ENCODE assay signal across 8 mouse cellular contexts in the genomic region with DNA sequence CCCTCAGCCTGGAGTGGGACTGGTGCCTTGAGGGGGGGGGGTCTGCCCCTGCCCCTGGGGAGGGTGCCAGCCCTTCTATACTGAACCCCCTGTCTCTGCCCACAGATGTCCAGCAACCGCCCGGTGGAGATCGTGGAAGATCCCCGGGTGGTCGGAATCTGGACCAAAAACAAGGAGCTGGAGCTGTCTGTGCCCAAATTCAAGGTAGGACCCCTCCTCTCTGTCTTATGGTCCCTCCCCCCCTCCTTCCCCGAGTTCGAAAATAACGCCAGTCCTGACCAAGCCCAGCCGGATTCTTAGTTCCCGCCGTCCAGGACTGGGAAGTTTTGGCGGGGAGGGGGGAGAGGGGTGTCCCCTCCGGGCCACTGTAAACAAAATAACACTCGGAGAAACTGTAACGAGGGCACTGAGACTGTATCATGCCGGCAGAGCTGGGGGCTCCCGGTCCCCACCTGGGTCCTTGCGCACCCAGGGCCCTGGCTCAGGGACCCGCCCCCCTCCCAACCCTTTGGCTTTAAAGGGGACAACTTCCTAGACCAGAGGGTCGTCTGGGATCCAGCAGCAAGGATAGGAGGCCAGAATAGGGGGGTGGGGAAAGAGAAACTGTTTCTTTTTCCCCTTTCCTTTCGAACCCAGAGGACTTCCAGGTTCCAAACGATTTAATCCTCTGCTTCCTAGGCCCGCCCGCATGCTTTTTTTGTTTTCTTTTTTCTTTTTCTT. TPM values are rescaled to one million over a fixed set of nuclear protein-coding genes. Genes with fewer than 3 reads are reported as not detected.
DNase-seq lines count a peak whose midpoint lies in the region; ATAC-seq and TF ChIP-seq lines count a peak whose summit lies in the region.

No protein-coding gene starts in this region.

- no peak for TF ChIP-seq CTCF in hindbrain, postnatal 0 days (IDR thresholded peaks at IDR 0.05; ENCODE audit: low read depth)

- H3K9me3 ChIP-seq in ES-E14 (ENCODE audit: control insufficient read depth, insufficient read depth, low read depth, low read length): no peaks in the 10 kb centered on the region
- H3K9me3 ChIP-seq in embryonic facial prominence, embryonic 15.5 days (replicated peaks): no peaks in the 10 kb centered on the region
- H3K9me3 ChIP-seq in hindbrain, postnatal 0 days (ENCODE audit: low read length): no peaks in the 10 kb centered on the region

- under 1% methylated on average over 23 of the region's 24 CpGs for WGBS in embryonic facial prominence, embryonic 15.5 days
- WGBS in hindbrain, postnatal 0 days: 1% methylated on average over 24 of the region's 24 CpGs

- in situ Hi-C loops in ES-E14 (cut with MboI; ENCODE audit: low sequenced_read_pairs in 2 of 2, unreplicated experiment in 2 of 2): no loop called here

- H3K27ac ChIP-seq in ES-E14 (ENCODE audit: insufficient read depth, low read depth, low read length, poor library complexity, severe bottlenecking): 0 out of 2 replicates have a peak overlapping the region, but pooled peaks have one; percentile 33
- peak overlapping the region; percentile 100 for H3K27ac ChIP-seq in embryonic facial prominence, embryonic 15.5 days (replicated peaks)
- peak overlapping the region; percentile 100 for H3K27ac ChIP-seq in hindbrain, postnatal 0 days

- H3K4me3 ChIP-seq in ES-E14 (ENCODE audit: insufficient read depth in 1 of 2, low read depth in 1 of 2, low read length in 2 of 2, poor library complexity in 1 of 2, severe bottlenecking in 1 of 2): peak overlapping the region; percentile 62 to 76
- H3K4me3 ChIP-seq in embryonic facial prominence, embryonic 15.5 days (replicated peaks): peak overlapping the region; percentile 85
- peak overlapping the region; percentile 78 for H3K4me3 ChIP-seq in hindbrain, postnatal 0 days (ENCODE audit: low read length)

- peaks cover 33% of the 10 kb centered on the region for H3K36me3 ChIP-seq in ES-E14 (ENCODE audit: control insufficient read depth, insufficient read depth, low read length, poor library complexity, severe bottlenecking)
- peaks cover 22% of the 10 kb centered on the region for H3K36me3 ChIP-seq in embryonic facial prominence, embryonic 15.5 days
- peaks cover 20% of the 10 kb centered on the region; the same call in 1 of the 2 replicates for H3K36me3 ChIP-seq in hindbrain, postnatal 0 days (ENCODE audit: insufficient read depth, low read length)

- H3K27me3 ChIP-seq in embryonic facial prominence, embryonic 15.5 days: no peaks in the 10 kb centered on the region
- H3K27me3 ChIP-seq in hindbrain, postnatal 0 days (ENCODE audit: insufficient read depth, low read length): no peaks in the 10 kb centered on the region

- ATAC-seq in embryonic facial prominence, embryonic 15.5 days (ENCODE audit: insufficient number of reproducible peaks, low FRiP score, low TSS enrichment, low read depth): no peak
- ATAC-seq in hindbrain, postnatal 0 days: no peak
- ATAC-seq in frontal cortex, adult (ENCODE audit: low TSS enrichment): no peak

- peak overlapping the region; percentile 97 for H3K4me2 ChIP-seq in embryonic facial prominence, embryonic 15.5 days (replicated peaks)
- H3K4me2 ChIP-seq in hindbrain, postnatal 0 days (ENCODE audit: low read depth, low read length): peak overlapping the region; percentile 99

- DNase-seq in adrenal gland, postnatal 14 days: peak; percentile 58
- DNase-seq in adrenal gland, adult 8-10 months: no peak
- DNase-seq in ES-E14 (ENCODE audit: low read depth, low spot score): no peak
- DNase-seq in hindbrain, postnatal 0 days (ENCODE audit: low spot score): peak; percentile 72
- peak; percentile 71 for DNase-seq in mesoderm, embryonic 11.5 days (ENCODE audit: low read depth, low spot score)
- DNase-seq in gastrocnemius, adult 8-10 months (ENCODE audit: low spot score in 2 of 2): no peak

- peaks cover 8 to 21% of the 10 kb centered on the region in 2 experiments; a peak in 2 of 4 replicates for H3K4me1 ChIP-seq in ES-E14 (ENCODE audit: control insufficient read depth in 2 of 2, insufficient read depth in 2 of 2, low read length in 2 of 2, poor library complexity in 1 of 2)
- H3K4me1 ChIP-seq in embryonic facial prominence, embryonic 15.5 days: peaks cover 35% of the 10 kb centered on the region
- peaks cover 12% of the 10 kb centered on the region; the same call in 1 of the 2 replicates for H3K4me1 ChIP-seq in hindbrain, postnatal 0 days (ENCODE audit: insufficient read depth, low read length)

- peak overlapping the region; percentile 90 for H3K9ac ChIP-seq in ES-E14 (ENCODE audit: insufficient read depth, low read depth, low read length, poor library complexity, severe bottlenecking)
- peak overlapping the region; percentile 99 for H3K9ac ChIP-seq in embryonic facial prominence, embryonic 15.5 days
- H3K9ac ChIP-seq in hindbrain, postnatal 0 days (replicated peaks; ENCODE audit: low read length): peak overlapping the region; percentile 96

TF ChIP-seq in ES-E14, 5 proteins besides CTCF, POLR2A, EP300 and RAD21:
- TF ChIP-seq MAFK (IDR thresholded peaks at IDR 0.05; ENCODE audit: insufficient read depth, low read depth, low read length): no peak
- no peak for TF ChIP-seq HCFC1 (IDR thresholded peaks at IDR 0.05; ENCODE audit: borderline replicate concordance, insufficient read depth, low read length)
- TF ChIP-seq ZC3H11A (IDR thresholded peaks at IDR 0.05; ENCODE audit: borderline replicate concordance, low read depth, low read length): no peak
- TF ChIP-seq ZNF384 (IDR thresholded peaks at IDR 0.05; ENCODE audit: low read depth, low read length): no peak
- no peak for TF ChIP-seq CHD2 (IDR thresholded peaks at IDR 0.05; ENCODE audit: low read depth, low read length)

RNA-seq across cellular contexts. Expression of a gene that starts 1.4 kb away (rescaled TPM):
- 25.5 and 29.7 TPM in 2 replicates for total RNA-seq in adrenal gland, postnatal 14 days (2021)
- 10 to 100 TPM; 24.2 to 40.1 (median 32.6) TPM for total RNA-seq in adrenal gland, adult 8-10 months (2022)
- 7.6 and 9.8 TPM in 2 replicates for total RNA-seq in ES-E14 (2012; rRNA removed)
- 11.4 TPM in 2 replicates for polyA plus RNA-seq in embryonic facial prominence, embryonic 15.5 days (2015; fragmentation: Nextera tagmentation; extraction: Ambion mirVana)
- 4.8 TPM in 2 replicates for total RNA-seq in hindbrain, postnatal 0 days (2014; rRNA removed)
- polyA plus RNA-seq in hindbrain, postnatal 0 days (2015; fragmentation: Nextera tagmentation; extraction: Ambion mirVana): 7.1 and 7.2 TPM in 2 replicates
- 10 to 100 TPM in 3 of 4 experiments, 1 to 10 TPM in 1; 8.0 to 10.8 (median 10.5) TPM for total RNA-seq in gastrocnemius, adult 8-10 months (2022)

RNA-seq across cellular contexts. Expression of a gene that starts 10.9 kb away (rescaled TPM):
- 0.89 and 4.2 TPM in 2 replicates for total RNA-seq in adrenal gland, postnatal 14 days (2021)
- 1 to 10 TPM; 1.3 to 4.4 (median 3.3) TPM for total RNA-seq in adrenal gland, adult 8-10 months (2022)
- total RNA-seq in ES-E14 (2012; rRNA removed): 2.3 and 2.5 TPM in 2 replicates
- 5.4 and 6.4 TPM in 2 replicates for polyA plus RNA-seq in embryonic facial prominence, embryonic 15.5 days (2015; fragmentation: Nextera tagmentation; extraction: Ambion mirVana)
- 43.5 and 44.4 TPM in 2 replicates for total RNA-seq in hindbrain, postnatal 0 days (2014; rRNA removed)
- 36.6 and 36.8 TPM in 2 replicates for polyA plus RNA-seq in hindbrain, postnatal 0 days (2015; fragmentation: Nextera tagmentation; extraction: Ambion mirVana)
- total RNA-seq in gastrocnemius, adult 8-10 months (2022): under 1 TPM in 3 of 4 experiments, not detected in 1; 0.24 to 0.36 (median 0.36) TPM

RNA-seq across cellular contexts. Expression of a gene that starts 25.8 kb away (rescaled TPM):
- 25.6 and 28.6 TPM in 2 replicates for total RNA-seq in adrenal gland, postnatal 14 days (2021)
- total RNA-seq in adrenal gland, adult 8-10 months (2022): 10 to 100 TPM; 23.3 to 33.3 (median 28.0) TPM
- 22.9 and 27.0 TPM in 2 replicates for total RNA-seq in ES-E14 (2012; rRNA removed)
- polyA plus RNA-seq in embryonic facial prominence, embryonic 15.5 days (2015; fragmentation: Nextera tagmentation; extraction: Ambion mirVana): 92.3 and 95.4 TPM in 2 replicates
- total RNA-seq in hindbrain, postnatal 0 days (2014; rRNA removed): 28.5 and 30.8 TPM in 2 replicates
- polyA plus RNA-seq in hindbrain, postnatal 0 days (2015; fragmentation: Nextera tagmentation; extraction: Ambion mirVana): 86.1 and 87.2 TPM in 2 replicates
- 10 to 100 TPM; 11.4 to 12.8 (median 12.3) TPM for total RNA-seq in gastrocnemius, adult 8-10 months (2022)

RNA-seq across cellular contexts. Expression of a gene that starts 39.1 kb away (rescaled TPM):
- 9.9 and 203 TPM in 2 replicates for total RNA-seq in adrenal gland, postnatal 14 days (2021)
- total RNA-seq in adrenal gland, adult 8-10 months (2022): 1 to 10 TPM in 3 of 4 experiments, not detected in 1; 1.2 to 1.5 (median 1.3) TPM
- total RNA-seq in ES-E14 (2012; rRNA removed): not detected in 2 replicates
- polyA plus RNA-seq in embryonic facial prominence, embryonic 15.5 days (2015; fragmentation: Nextera tagmentation; extraction: Ambion mirVana): not detected in 2 replicates
- total RNA-seq in hindbrain, postnatal 0 days (2014; rRNA removed): not detected in 2 replicates
- not detected in 2 replicates for polyA plus RNA-seq in hindbrain, postnatal 0 days (2015; fragmentation: Nextera tagmentation; extraction: Ambion mirVana)
- total RNA-seq in gastrocnemius, adult 8-10 months (2022): 1 to 10 TPM in 1 of 4 experiments, not detected in 3; 1.3 TPM

Comparison
In these comparisons a context has a peak if more than half of its experiments do, and no peak if none do; other contexts are left out.
1. DNase-seq: peak in adrenal gland, postnatal 14 days (single experiment), hindbrain, postnatal 0 days (single experiment) and mesoderm, embryonic 11.5 days (single experiment); none in adrenal gland, adult 8-10 months (single experiment), ES-E14 (single experiment) and gastrocnemius, adult 8-10 months (0 of 2).
2. H3K27ac ChIP-seq: peak in every context shown above with its lines; median percentile 100 in embryonic facial prominence, embryonic 15.5 days; 100 in hindbrain, postnatal 0 days; 33 in ES-E14.
3. Peak in every context shown above with its lines, with median percentiles within 50 percentile points of each other: H3K4me3 ChIP-seq and H3K9ac ChIP-seq.